Mouse (Mus musculus): Measurements from ENCODE around the gene Ttc5. TPM values are rescaled to one million over a fixed set of nuclear protein-coding genes. Genes with fewer than 3 reads are reported as not detected.

Gene Ttc5
- total and polyA plus RNA-seq, 3 experiments = 44.3 to 72.1 (median 57.8) TPM

GRCm38 (mm10) chr14:50823240-50823639 lies 37.9 kb upstream of the Ttc5 start:
- no peaks in the 10 kb centered on the region for H3K79me2 ChIP-seq (replicated peaks; ENCODE audit: control insufficient read depth, extremely low read depth, insufficient read depth, poor library complexity, severe bottlenecking)
- in situ Hi-C loops (cut with MboI; ENCODE audit: low pct_ligation_motif_present, low pct_unique_long_range_greater_than_20kb, low sequenced_read_pairs) = loop anchor here (25.0 kb wide), 1 partner anchor 439 kb away; the partner anchor contains the start of gene Rnase2a
- peaks cover 7 to 25% of the 10 kb centered on the region in 2 experiments for H3K4me1 ChIP-seq (ENCODE audit: control insufficient read depth in 1 of 2, insufficient read depth in 2 of 2)
- H3K4me3 ChIP-seq (replicated peaks in 1 of 3; ENCODE audit: low read depth in 2 of 3, low read length in 2 of 3, poor library complexity in 1 of 3) = no peak overlapping the region
- dilution Hi-C loops (cut with MboI; ENCODE audit: extremely low pct_ligation_motif_present, extremely low pct_unique_long_range_greater_than_20kb, low sequenced_read_pairs) = no loop called here
- TF ChIP-seq TBP (conservative IDR thresholded peaks at IDR 0.05; ENCODE audit: low read depth, low read length) (no peak), MEF2A (IDR thresholded peaks at IDR 0.05; ENCODE audit: borderline replicate concordance, low read depth, low read length) (no peak), SMC3 (IDR thresholded peaks at IDR 0.05; ENCODE audit: low read depth, low read length) (0 out of 2 replicates have a peak, but pooled peaks have one; percentile 5), EP300 (IDR thresholded peaks at IDR 0.05; ENCODE audit: low read length) (no peak), CTCF (conservative IDR thresholded peaks at IDR 0.05 in 1 of 2, IDR thresholded peaks at IDR 0.05 in 1 of 2; ENCODE audit: low read depth in 2 of 2, low read length in 2 of 2) (peak in 1 of 2 experiments; percentile 34; a peak in 2 of 4 replicates), RAD21 (IDR thresholded peaks at IDR 0.05; ENCODE audit: low read depth, low read length) (peak; percentile 9), ETS1 (conservative IDR thresholded peaks at IDR 0.05; ENCODE audit: low read depth, low read length) (no peak), ZMIZ1 (IDR thresholded peaks at IDR 0.05; ENCODE audit: low read depth, low read length) (no peak)
- H3K9ac ChIP-seq (ENCODE audit: insufficient read depth, low read depth) = no peak overlapping the region
- no peak overlapping the region for H3K27ac ChIP-seq (ENCODE audit: insufficient read depth, low read depth)
- peaks cover 40 to 76% of the 10 kb centered on the region in 2 experiments for H3K36me3 ChIP-seq (replicated peaks in 1 of 2; ENCODE audit: control insufficient read depth in 1 of 2, insufficient read depth in 1 of 2, low read length in 1 of 2)
- no peaks in the 10 kb centered on the region for H3K9me3 ChIP-seq (replicated peaks; ENCODE audit: low read length)
- DNase-seq (ENCODE audit: extremely low read depth) = peak; percentile 21
- no peaks in the 10 kb centered on the region for H3K27me3 ChIP-seq (replicated peaks)
- H3K4me2 ChIP-seq (ENCODE audit: insufficient read depth, low read depth, poor library complexity, severe bottlenecking) = no peak overlapping the region

GRCm38 (mm10) chr14:50813060-50813459 lies 27.7 kb upstream of the Ttc5 start:
- in situ Hi-C loops (cut with MboI; ENCODE audit: low pct_ligation_motif_present, low pct_unique_long_range_greater_than_20kb, low sequenced_read_pairs) = loop anchor here (25.0 kb wide), 1 partner anchor 449 kb away; the partner anchor contains the start of gene Rnase2a
- TF ChIP-seq SMC3 (IDR thresholded peaks at IDR 0.05; ENCODE audit: low read depth, low read length) (no peak), JUND (conservative IDR thresholded peaks at IDR 0.05; ENCODE audit: low read depth, low read length) (no peak), USF1 (IDR thresholded peaks at IDR 0.05; ENCODE audit: low read depth, low read length) (no peak), MXI1 (IDR thresholded peaks at IDR 0.05; ENCODE audit: low read depth, low read length) (no peak), TBP (conservative IDR thresholded peaks at IDR 0.05; ENCODE audit: low read depth, low read length) (no peak), RAD21 (IDR thresholded peaks at IDR 0.05; ENCODE audit: low read depth, low read length) (no peak), HCFC1 (IDR thresholded peaks at IDR 0.05; ENCODE audit: low read depth, low read length) (no peak), ETS1 (conservative IDR thresholded peaks at IDR 0.05; ENCODE audit: low read depth, low read length) (no peak), ZNF384 (IDR thresholded peaks at IDR 0.05; ENCODE audit: low read depth, low read length) (no peak), ELF1 (IDR thresholded peaks at IDR 0.05; ENCODE audit: low read depth, low read length) (no peak), ZKSCAN1 (IDR thresholded peaks at IDR 0.05; ENCODE audit: borderline replicate concordance, low read depth, low read length) (no peak), MYC (IDR thresholded peaks at IDR 0.05; ENCODE audit: low read depth, low read length) (no peak), KAT2A (IDR thresholded peaks at IDR 0.05; ENCODE audit: insufficient replicate concordance, low read length) (no peak), SIN3A (IDR thresholded peaks at IDR 0.05; ENCODE audit: low read length) (no peak), BHLHE40 (IDR thresholded peaks at IDR 0.05; ENCODE audit: low read depth, low read length) (no peak), TCF12 (IDR thresholded peaks at IDR 0.05; ENCODE audit: low read depth, low read length) (no peak), CHD2 (IDR thresholded peaks at IDR 0.05; ENCODE audit: low read length) (no peak), IRF4 (IDR thresholded peaks at IDR 0.05; ENCODE audit: low read depth, low read length) (no peak), MAFK (IDR thresholded peaks at IDR 0.05; ENCODE audit: insufficient replicate concordance, low read length) (no peak), ZMIZ1 (IDR thresholded peaks at IDR 0.05; ENCODE audit: low read depth, low read length) (no peak)
- H3K36me3 ChIP-seq (replicated peaks in 1 of 2; ENCODE audit: control insufficient read depth in 1 of 2, insufficient read depth in 1 of 2, low read length in 1 of 2) = peaks cover 57 to 76% of the 10 kb centered on the region in 2 experiments

More at GRCm38 (mm10) chr14:50813060-50813459, 27.7 kb upstream of the Ttc5 start:
- H3K4me2 ChIP-seq (ENCODE audit: insufficient read depth, low read depth, poor library complexity, severe bottlenecking) = no peak overlapping the region
- H3K79me2 ChIP-seq (replicated peaks; ENCODE audit: control insufficient read depth, extremely low read depth, insufficient read depth, poor library complexity, severe bottlenecking) = peaks cover 1% of the 10 kb centered on the region; the same call in 1 of the 2 replicates
- no peaks in the 10 kb centered on the region for H3K9me3 ChIP-seq (replicated peaks; ENCODE audit: low read length)
- no peak for DNase-seq (ENCODE audit: extremely low read depth)
- H3K4me1 ChIP-seq (ENCODE audit: control insufficient read depth in 1 of 2, insufficient read depth in 2 of 2) = peaks cover 0 to 7% of the 10 kb centered on the region in 2 experiments; a peak in 1 of 4 replicates
- H3K9ac ChIP-seq (ENCODE audit: insufficient read depth, low read depth) = no peak overlapping the region
- dilution Hi-C loops (cut with MboI; ENCODE audit: extremely low pct_ligation_motif_present, extremely low pct_unique_long_range_greater_than_20kb, low sequenced_read_pairs) = no loop called here
- no peak overlapping the region for H3K27ac ChIP-seq (ENCODE audit: insufficient read depth, low read depth)
- H3K27me3 ChIP-seq (replicated peaks) = no peaks in the 10 kb centered on the region
- H3K4me3 ChIP-seq (replicated peaks in 1 of 3; ENCODE audit: low read depth in 2 of 3, low read length in 2 of 3, poor library complexity in 1 of 3) = no peak overlapping the region
